Mouse (Mus musculus) CD4-positive, CD25-positive, alpha-beta regulatory T cell, adult 2 months (primary cell): ENCODE data around the gene Mcl1.
A peak's percentile ranks its signal among the peaks of the same experiment; 100 is the strongest.
"Not testable (repeated sequence)": the region's sequence is repeated elsewhere in the genome, so short reads cannot be mapped to it uniquely, and the experiment has no call there.

Experiments
- DNase-seq: peaks from one replicate; pipeline ENCODE4 v3.0.0-alpha.2; 2012; ENCODE audit warnings: low read depth, low spot score

Mcl1 gene

DNA sequence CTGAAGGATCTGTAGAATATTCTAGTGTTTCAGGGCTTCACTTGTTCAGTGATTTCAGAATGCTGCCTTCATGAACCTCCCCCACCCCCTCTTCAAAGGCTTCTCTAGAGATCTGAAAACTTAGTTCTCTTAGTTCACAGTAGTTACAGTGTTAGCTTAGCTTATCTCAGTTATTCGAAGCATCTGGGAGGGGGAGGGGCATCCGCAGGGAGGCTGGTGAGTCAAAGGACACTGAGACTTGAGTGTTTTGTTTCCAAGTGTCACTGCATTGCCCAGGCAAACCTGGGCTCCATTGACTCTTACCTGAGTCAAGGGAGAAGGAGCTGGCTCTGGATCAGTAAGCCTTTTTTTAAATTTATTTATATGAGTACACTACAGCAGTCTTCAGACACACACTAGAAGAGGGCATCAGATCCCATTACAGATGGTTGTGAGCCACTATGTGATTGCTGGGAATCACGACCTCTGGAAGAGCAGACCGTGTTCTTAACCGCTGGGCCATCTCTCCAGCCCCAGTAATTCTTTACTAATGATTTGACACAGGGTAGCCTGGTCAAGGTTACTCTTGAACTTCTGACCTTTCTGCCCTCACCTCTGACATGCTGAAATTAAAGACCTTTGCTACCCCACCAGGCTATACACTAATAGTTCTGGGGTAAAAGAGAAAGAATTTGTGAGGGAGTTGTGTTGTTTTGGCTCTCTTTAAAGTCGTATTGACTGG, 7.7 kb downstream of the Mcl1 start:
- DNase-seq: peak; percentile 89

DNA sequence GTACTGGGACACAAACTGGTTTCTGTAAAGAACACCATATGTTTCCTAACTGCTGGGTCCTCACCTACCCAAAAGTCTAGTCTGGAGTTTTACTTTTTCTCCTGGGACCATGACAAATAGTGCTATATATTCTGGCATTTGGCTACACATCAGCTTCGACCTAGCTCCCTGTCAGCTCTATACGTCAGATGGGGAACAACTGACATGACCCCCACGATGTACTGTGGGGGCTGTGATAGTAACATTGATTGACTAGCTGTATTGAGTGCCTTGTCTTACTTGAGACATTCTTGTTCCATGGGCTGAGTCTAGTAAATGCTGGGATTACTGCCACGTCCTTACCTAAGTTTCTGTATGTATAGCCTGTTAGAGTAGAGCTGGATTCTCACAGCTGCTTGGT, 8.9 kb downstream of the Mcl1 start:
- DNase-seq: no peak

DNA sequence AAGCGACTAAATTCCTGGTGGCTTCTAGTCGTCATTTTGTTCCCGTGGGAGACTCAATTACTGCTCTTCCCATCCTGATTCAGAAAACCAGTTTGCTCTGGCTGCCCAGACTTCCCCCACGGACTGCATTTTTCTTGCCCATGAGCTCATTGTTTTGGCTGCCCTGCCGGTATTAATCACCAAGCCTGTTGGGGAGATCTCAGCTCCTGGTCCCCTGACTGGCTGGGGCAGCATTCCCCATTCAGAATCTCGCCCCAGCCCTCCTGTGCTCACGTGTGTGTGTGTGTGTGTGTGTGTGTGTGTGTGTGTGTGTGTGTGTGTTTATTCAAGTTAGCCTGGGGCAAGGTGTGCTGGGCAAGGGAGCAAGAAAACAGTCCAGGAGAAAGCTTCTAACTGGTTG, 9.4 kb downstream of the Mcl1 start:
- peak; percentile 37 for DNase-seq

DNA sequence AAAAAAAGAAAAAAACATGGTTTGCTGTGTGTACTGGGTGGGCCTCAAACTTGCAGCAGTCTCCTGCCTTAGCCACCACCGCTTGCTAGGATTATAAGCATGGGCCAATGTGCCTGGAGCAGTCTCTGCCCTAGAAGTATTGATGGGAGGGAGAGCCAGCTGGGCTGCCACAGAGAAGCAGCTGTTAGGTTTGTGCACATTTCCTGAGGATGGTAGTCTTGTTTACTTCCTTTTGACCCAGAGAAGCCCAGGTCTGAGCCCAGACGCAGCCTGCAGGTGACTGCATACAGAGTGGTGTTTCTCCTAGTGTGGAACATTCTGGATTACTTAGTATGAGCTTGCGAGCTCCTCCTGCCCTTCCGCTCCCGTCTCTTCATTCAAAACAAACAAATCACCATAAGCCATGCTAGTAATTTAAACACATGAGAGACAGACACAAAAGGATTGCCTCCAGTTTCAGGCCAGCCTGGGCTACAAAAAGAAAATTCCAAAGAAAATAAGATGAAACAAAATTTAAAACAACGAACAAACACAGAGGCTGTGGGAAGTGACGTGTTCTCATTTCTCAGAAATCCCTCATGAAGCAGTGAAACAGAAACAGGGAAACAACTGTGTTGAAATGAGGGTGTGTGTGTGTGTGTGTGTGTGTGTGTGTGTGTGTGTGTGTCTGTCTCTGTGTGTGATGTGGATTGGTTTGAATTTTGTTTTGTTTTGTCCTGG, 10.2 kb downstream of the Mcl1 start:
- peak; percentile 74 for DNase-seq

GRCm38 (mm10) chr3:95669309-95669665, 10.7 kb downstream of the Mcl1 start:
- DNase-seq: no peak

GRCm38 (mm10) chr3:95670419-95670818, 11.8 kb downstream of the Mcl1 start:
- DNase-seq: not testable (repeated sequence)

GRCm38 (mm10) chr3:95671201-95671600, 12.6 kb downstream of the Mcl1 start:
- no peak for DNase-seq

DNA sequence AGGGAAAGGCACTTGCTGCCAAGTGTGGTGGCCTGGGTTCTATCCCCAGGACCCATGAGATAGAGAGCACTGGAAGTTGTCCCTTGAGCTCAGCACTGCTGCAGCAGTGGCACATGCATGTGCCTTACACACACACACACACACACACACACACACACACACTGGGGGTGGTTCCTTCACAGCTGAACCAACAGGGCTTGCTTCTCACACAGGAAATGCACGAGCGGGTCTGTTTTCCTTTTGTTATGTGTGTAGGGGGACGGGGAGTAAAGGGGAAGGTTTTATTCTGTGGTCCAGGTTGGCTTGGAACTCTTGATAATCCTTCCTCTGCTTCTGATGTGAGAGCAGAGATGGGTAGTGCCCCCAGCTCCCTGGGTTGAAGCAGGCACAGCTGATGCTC, 13.9 kb downstream of the Mcl1 start:
- DNase-seq: peak; percentile 84

DNA sequence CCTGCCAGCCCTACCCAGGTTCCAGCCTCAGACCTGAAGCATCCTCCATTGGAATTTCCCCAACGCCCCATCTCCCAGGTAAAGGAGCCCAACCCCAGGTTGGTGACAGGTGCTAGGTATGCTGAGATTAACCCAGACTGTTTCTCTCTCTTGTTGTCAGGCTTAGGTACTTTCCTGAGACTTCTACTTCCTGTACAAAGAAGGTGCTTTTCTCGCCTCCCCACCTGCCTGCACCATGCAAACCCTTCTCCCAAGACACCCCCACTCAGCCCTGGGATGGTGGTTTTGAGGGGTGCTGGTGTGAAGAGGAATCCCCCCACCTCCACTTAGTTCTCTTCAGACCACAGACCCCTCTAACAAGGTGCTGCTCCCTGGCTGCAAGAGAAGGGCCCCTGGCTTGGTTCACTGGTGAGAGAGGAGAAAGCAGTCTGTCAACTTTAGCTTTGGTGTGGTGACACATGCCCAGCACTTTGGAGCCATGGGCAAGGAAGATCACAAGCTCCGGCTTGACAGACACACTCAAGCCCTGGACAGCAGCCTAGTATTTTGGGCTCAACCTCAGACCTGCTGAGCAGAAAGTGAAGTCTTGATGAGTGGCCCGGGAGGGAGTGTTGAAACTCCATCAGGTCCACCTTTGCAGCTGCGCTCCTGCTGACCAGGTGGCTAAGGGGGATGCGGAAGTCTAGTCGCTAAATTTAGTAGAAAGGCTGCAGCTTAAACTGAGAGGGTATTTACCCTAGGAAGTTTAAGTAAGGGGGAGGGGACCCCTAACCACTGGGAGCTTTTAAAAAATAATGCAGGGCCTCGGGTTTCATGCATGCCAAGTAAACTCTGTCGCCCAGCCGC, 14.5 kb downstream of the Mcl1 start:
- DNase-seq: peak; percentile 81

DNA sequence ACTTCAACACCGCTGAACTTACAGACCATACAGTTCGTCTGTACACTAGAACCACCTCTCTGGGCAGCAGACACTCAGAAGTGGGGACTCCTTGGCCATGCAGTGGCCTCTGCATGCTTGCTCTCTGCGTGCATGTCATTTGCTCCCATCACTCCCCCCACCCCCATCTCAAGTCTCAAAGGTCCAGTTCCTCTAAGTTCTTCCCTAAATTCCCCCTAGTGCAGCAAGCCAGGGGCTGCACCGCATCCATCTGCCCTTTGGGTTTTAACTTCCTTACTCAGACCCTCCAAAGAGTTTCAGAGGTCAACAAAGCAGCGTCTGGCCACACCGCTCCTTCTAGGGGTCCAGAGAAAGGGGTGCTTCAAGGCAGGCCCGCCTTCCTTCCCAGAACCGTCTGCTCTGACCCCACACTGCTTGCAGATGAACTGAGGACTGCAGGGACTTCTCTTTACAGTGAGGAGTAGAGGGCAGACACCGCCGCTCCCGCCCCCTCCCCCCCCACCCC, 15.2 kb downstream of the Mcl1 start:
- DNase-seq: peak; percentile 59

DNA sequence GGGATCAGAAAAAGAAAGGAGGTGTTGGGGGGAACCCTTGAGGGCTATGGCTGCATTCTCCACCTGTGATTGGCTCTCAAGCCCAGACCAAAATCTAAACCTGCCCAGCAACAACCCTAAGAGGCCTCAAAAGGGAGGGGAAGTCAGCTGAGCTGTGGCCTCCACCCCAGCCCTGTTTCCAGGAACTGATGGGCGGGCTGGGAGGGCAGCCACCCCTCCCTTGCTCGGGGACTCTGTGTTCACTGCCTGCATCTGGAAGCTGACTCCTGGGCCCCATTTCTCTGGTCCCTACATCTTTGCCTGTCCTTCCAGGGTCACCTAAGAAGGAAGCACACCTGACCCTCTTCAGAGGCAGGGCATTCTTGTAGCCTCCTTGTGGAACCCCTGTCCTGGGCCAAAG, 15.6 kb downstream of the Mcl1 start:
- peak; percentile 94 for DNase-seq

GRCm38 (mm10) chr3:95674812-95675211, 16.2 kb downstream of the Mcl1 start:
- DNase-seq: peak; percentile 60

DNA sequence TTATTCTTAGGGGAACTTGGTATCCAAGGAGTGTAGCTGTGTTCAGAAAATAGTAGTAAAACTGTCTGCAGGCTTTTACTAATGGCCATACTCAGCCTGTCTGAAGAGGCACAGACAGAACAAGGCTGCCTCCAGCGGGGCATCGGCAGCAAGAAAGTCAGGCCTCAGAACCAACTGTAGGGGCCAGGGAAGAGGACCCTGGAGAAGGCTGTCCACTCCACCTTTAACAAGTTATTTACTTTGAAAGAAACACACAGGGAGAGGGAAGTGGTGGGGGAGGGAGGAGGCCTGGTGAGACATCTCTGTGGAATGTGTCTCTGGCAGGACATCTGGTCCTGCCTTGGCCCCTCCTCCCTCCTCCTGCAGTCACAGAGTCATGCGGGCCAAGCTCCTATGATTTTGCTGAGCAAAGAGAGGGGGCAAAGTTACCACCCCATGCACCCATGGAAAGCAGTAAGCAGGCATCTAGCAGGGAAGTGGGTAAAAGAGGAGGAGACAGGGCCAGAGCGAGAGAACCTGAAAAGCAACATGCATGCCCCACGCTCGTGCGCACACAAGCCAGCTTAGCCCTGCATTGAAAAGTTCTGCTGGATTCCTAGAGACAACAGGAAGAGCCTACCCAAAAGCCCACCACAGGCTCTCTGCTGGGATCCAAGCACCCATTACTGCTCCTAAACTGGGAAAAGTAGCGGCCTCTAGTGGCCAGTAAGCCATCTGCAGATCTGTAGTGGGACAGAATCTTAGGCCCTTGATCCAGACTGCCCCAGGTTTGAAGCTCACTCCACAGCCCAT, 16.9 kb downstream of the Mcl1 start:
- DNase-seq: peak; percentile 78

GRCm38 (mm10) chr3:95676745-95677419, 18.3 kb downstream of the Mcl1 start:
- peak; percentile 74 for DNase-seq

- no peak for DNase-seq
These were observed 19.0 kb downstream of the Mcl1 start for GRCm38 (mm10) chr3:95677420-95678090.

- no peak for DNase-seq
These were observed 21.0 kb downstream of the Mcl1 start for GRCm38 (mm10) chr3:95679551-95679950.

DNA sequence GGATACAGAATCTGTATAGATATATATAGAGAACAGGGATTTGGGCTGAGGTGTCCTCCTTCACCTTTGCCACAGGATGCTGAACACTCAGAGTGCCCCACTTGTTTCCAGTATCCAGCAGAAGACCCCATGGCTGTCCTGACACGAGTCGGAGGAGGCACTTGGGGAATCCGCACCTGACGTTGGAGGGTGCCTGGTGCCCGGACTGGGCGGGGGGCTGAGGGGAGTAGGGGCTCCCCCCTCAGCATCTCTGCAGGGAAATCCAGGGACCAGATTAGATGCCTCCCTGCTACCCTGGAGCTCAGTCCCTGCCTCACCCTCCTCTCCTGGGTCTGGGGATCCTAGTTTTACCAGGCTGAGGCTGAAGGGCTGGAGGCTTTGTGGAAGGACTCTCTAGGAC, 22.1 kb downstream of the Mcl1 start:
- no peak for DNase-seq

DNA sequence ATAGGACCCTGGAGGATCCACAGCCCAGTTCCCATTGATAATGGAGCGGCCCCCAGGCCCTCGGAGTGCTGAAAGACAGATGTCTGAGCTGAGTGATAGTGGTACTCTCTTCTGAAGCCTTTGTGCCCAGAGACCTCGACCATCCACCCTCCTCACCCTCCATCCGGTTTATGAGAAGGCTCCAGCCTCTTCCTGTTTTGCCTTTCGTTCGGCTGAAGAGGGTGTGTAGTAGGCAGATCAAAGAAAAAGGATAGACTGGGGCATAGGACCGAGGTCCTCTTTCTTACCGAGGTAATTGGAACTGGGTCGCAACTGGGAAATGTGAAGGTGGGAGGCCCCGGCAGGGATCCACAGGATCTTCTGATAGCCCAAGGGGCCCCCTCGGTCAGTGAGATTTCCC, 22.8 kb downstream of the Mcl1 start:
- peak; percentile 47 for DNase-seq

GRCm38 (mm10) chr3:95682878-95683277, 24.3 kb downstream of the Mcl1 start:
- DNase-seq: no peak

GRCm38 (mm10) chr3:95684846-95685245, 26.3 kb downstream of the Mcl1 start:
- no peak for DNase-seq
